In genomic region chr5:77481811-77482210, GRCm38 (mm10) we compare ENCODE assay signal across 26 mouse cellular contexts.
"Had no signal": no experiment of that assay in that cellular context is flagged by ENCODE, and none has a peak within 500 bp of the region (broad histone marks: within the 10 kb centered on the region; RNA-seq: fewer than 3 reads in every experiment).

No protein-coding gene starts in this region.

- H3K36me3 ChIP-seq: embryonic facial prominence, embryonic 10.5 days; embryonic facial prominence, embryonic 12.5 days; embryonic facial prominence, embryonic 13.5 days; embryonic facial prominence, embryonic 15.5 days; forebrain, embryonic 10.5 days; forebrain, embryonic 12.5 days; forebrain, embryonic 15.5 days; heart, embryonic 10.5 days had no signal

- DNase-seq: cerebellum, adult 9-11 months; cerebellum, postnatal 10 days; cerebellum, postnatal 14 days; cerebellum, postnatal 25 days; cerebellum, postnatal 36 days; embryo, embryonic 11 days; forebrain, postnatal 0 days; gastrocnemius, adult 2 months; gastrocnemius, postnatal 10 days; gastrocnemius, postnatal 14 days; gastrocnemius, postnatal 25 days; gastrocnemius, postnatal 36 days; heart, adult 11 months; heart, adult 18-20 months; heart, adult 2 months had no signal

- H3K9ac ChIP-seq: embryonic facial prominence, embryonic 12.5 days; embryonic facial prominence, embryonic 13.5 days; embryonic facial prominence, embryonic 15.5 days; forebrain, embryonic 12.5 days; forebrain, embryonic 13.5 days; forebrain, embryonic 15.5 days; forebrain, postnatal 0 days had no signal

- H3K4me1 ChIP-seq: embryonic facial prominence, embryonic 15.5 days; forebrain, embryonic 12.5 days; forebrain, embryonic 13.5 days; forebrain, embryonic 15.5 days had no signal

- H3K9me3 ChIP-seq: embryonic facial prominence, embryonic 10.5 days; embryonic facial prominence, embryonic 12.5 days; embryonic facial prominence, embryonic 13.5 days; embryonic facial prominence, embryonic 15.5 days; forebrain, embryonic 10.5 days; forebrain, embryonic 12.5 days; forebrain, embryonic 13.5 days; forebrain, embryonic 15.5 days; heart, embryonic 10.5 days had no signal

- H3K4me3 ChIP-seq: embryonic facial prominence, embryonic 10.5 days; embryonic facial prominence, embryonic 12.5 days; embryonic facial prominence, embryonic 13.5 days; embryonic facial prominence, embryonic 15.5 days; erythroblast, embryonic 14.5 days; forebrain, embryonic 10.5 days; forebrain, embryonic 12.5 days; forebrain, embryonic 13.5 days; forebrain, embryonic 15.5 days; gastrocnemius, adult 2 months; heart, adult 2 months; heart, embryonic 10.5 days had no signal

- H3K4me2 ChIP-seq: embryonic facial prominence, embryonic 12.5 days; embryonic facial prominence, embryonic 13.5 days; embryonic facial prominence, embryonic 15.5 days; forebrain, embryonic 12.5 days; forebrain, embryonic 13.5 days; forebrain, embryonic 15.5 days had no signal

- H3K27me3 ChIP-seq: embryonic facial prominence, embryonic 12.5 days; embryonic facial prominence, embryonic 13.5 days; embryonic facial prominence, embryonic 15.5 days; forebrain, embryonic 15.5 days had no signal

- H3K27ac ChIP-seq: embryonic facial prominence, embryonic 10.5 days; embryonic facial prominence, embryonic 12.5 days; embryonic facial prominence, embryonic 13.5 days; embryonic facial prominence, embryonic 15.5 days; forebrain, embryonic 10.5 days; forebrain, embryonic 12.5 days; forebrain, embryonic 13.5 days; forebrain, embryonic 15.5 days; gastrocnemius, adult 2 months; heart, adult 2 months; heart, embryonic 10.5 days had no signal

- ATAC-seq: forebrain, embryonic 13.5 days; forebrain, embryonic 14.5 days; forebrain, embryonic 15.5 days; forebrain, postnatal 0 days had no signal
